Mouse (Mus musculus) MEL (cell line): ENCODE results near the gene Hoxb7. TPM values are rescaled to one million over a fixed set of nuclear protein-coding genes. Genes with fewer than 3 reads are reported as not detected.

Source experiments
- DNase-seq: peaks from one replicate; pipeline ENCODE4 v3.0.0; 2011; ENCODE audit warnings: low read depth, low spot score
- H3K27ac ChIP-seq: 2 replicates; pipeline ENCODE4 v1.5.1; 2012; ENCODE audit warnings: low read depth, mild to moderate bottlenecking, control low read depth, low read length, moderate library complexity; ENCODE audit not compliant: control insufficient read depth
- H3K27me3 ChIP-seq, 2 experiments: fragments of 150-350 bp in 1 of 2; sonication (generic) in 1 of 2; 2 replicates each; pipeline ENCODE4 v1.6.1; 2012; ENCODE audit warnings: low read length in 2 of 2, mild to moderate bottlenecking in 2 of 2, improper control_type of control experiment in 1 of 2, moderate library complexity in 1 of 2; ENCODE audit not compliant: insufficient read depth in 2 of 2, control insufficient read depth in 1 of 2
- H3K36me3 ChIP-seq, 2 experiments: 2 replicates each; pipeline ENCODE4 v1.6.1; 2012 to 2014; ENCODE audit warnings: low read length in 2 of 2, improper control_type of control experiment in 1 of 2, inconsistent platforms in 1 of 2, mild to moderate bottlenecking in 1 of 2; ENCODE audit not compliant: insufficient read depth in 2 of 2, control insufficient read depth in 1 of 2
- H3K4me1 ChIP-seq, 2 experiments: fragments of 150-350 bp in 1 of 2; sonication (generic) in 1 of 2; 2 replicates each; pipeline ENCODE4 v1.6.1; 2012; ENCODE audit warnings: low read length in 2 of 2, improper control_type of control experiment in 1 of 2, mild to moderate bottlenecking in 1 of 2; ENCODE audit not compliant: insufficient read depth in 2 of 2, control insufficient read depth in 1 of 2
- H3K4me3 ChIP-seq, 2 experiments: fragments of 150-350 bp in 1 of 2; sonication (generic) in 1 of 2; 2 replicates each; pipeline ENCODE4 v1.5.1; 2012; ENCODE audit warnings: low read depth in 2 of 2, low read length in 2 of 2, mild to moderate bottlenecking in 2 of 2, moderate library complexity in 2 of 2, control low read depth in 1 of 2, improper control_type of control experiment in 1 of 2; ENCODE audit not compliant: control insufficient read depth in 1 of 2, insufficient read depth in 1 of 2
- H3K79me2 ChIP-seq: 2 replicates; pipeline ENCODE4 v1.6.1; 2012; ENCODE audit warnings: mild to moderate bottlenecking, low read length, moderate library complexity; ENCODE audit not compliant: control insufficient read depth, poor library complexity, insufficient read depth
- H3K9ac ChIP-seq: 2 replicates; pipeline ENCODE4 v1.6.1; 2012; ENCODE audit warnings: low read depth, mild to moderate bottlenecking, control low read depth, low read length, moderate library complexity; ENCODE audit not compliant: control insufficient read depth, poor library complexity, severe bottlenecking
- H3K9me3 ChIP-seq: fragments of 150-350 bp; sonication (generic); replicated peaks from 2 replicates; pipeline ENCODE4 v1.6.1; 2012; ENCODE audit warnings: mild to moderate bottlenecking, low read length, improper control_type of control experiment, moderate library complexity; ENCODE audit not compliant: insufficient read depth
- BHLHE40 ChIP-seq: IDR thresholded peaks from 2 replicates; pipeline ENCODE4 v1.6.1; 2012; ENCODE audit warnings: low read depth, mild to moderate bottlenecking, inconsistent platforms, low read length, improper control_type of control experiment, borderline replicate concordance
- CHD2 ChIP-seq: IDR thresholded peaks from 2 replicates; pipeline ENCODE4 v1.6.1; 2011; ENCODE audit warnings: low read length, improper control_type of control experiment
- CTCF ChIP-seq, 3 experiments: IDR thresholded peaks in 2 of 3; conservative IDR thresholded peaks in 1 of 3; 2 replicates each; pipeline ENCODE4 v1.5.1; 2011 to 2012; ENCODE audit warnings: low read length in 3 of 3, low read depth in 2 of 3, mild to moderate bottlenecking in 2 of 3, improper control_type of control experiment in 1 of 3, inconsistent platforms in 1 of 3, mixed read lengths in 1 of 3, moderate library complexity in 1 of 3; ENCODE audit not compliant: control insufficient read depth in 1 of 3, insufficient read depth in 1 of 3, poor library complexity in 1 of 3, severe bottlenecking in 1 of 3
- E2F4 ChIP-seq: IDR thresholded peaks from 2 replicates; pipeline ENCODE4 v1.6.1; 2011; ENCODE audit warnings: low read depth, low read length, improper control_type of control experiment, borderline replicate concordance
- ELF1 ChIP-seq: IDR thresholded peaks from 2 replicates; pipeline ENCODE4 v1.6.1; 2014; ENCODE audit warnings: low read depth, mild to moderate bottlenecking, inconsistent platforms, low read length, improper control_type of control experiment, moderate library complexity
- ETS1 ChIP-seq: IDR thresholded peaks from 2 replicates; pipeline ENCODE4 v1.6.1; 2012; ENCODE audit warnings: low read depth, mild to moderate bottlenecking, inconsistent platforms, low read length, improper control_type of control experiment, moderate library complexity
- GATA1 ChIP-seq: IDR thresholded peaks from 2 replicates; pipeline ENCODE4 v1.6.1; 2011; ENCODE audit warnings: low read depth, low read length, improper control_type of control experiment
- KAT2A ChIP-seq: conservative IDR thresholded peaks from 2 replicates; pipeline ENCODE4 v1.6.1; 2012; ENCODE audit warnings: low read depth, low read length, improper control_type of control experiment, inconsistent platforms
- MYB ChIP-seq: IDR thresholded peaks from 2 replicates; pipeline ENCODE4 v1.6.1; 2011; ENCODE audit warnings: mild to moderate bottlenecking, low read depth, low read length, improper control_type of control experiment
- MYC ChIP-seq: IDR thresholded peaks from 2 replicates; pipeline ENCODE4 v1.6.1; 2011; ENCODE audit warnings: low read depth, mild to moderate bottlenecking, low read length, improper control_type of control experiment, moderate library complexity
- NRF1 ChIP-seq: IDR thresholded peaks from 2 replicates; pipeline ENCODE4 v1.6.1; 2014; ENCODE audit warnings: low read depth, mild to moderate bottlenecking, inconsistent platforms, low read length, improper control_type of control experiment, moderate library complexity; ENCODE audit not compliant: poor library complexity, insufficient read depth, severe bottlenecking
- POLR2A ChIP-seq, 2 experiments: IDR thresholded peaks; 2 replicates each; pipeline ENCODE4 v1.6.1; 2011 to 2012; ENCODE audit warnings: low read length in 2 of 2, mild to moderate bottlenecking in 2 of 2, control low read depth in 1 of 2, improper control_type of control experiment in 1 of 2, low read depth in 1 of 2, moderate library complexity in 1 of 2; ENCODE audit not compliant: control insufficient read depth in 1 of 2, insufficient read depth in 1 of 2, poor library complexity in 1 of 2
- SIN3A ChIP-seq: IDR thresholded peaks from 2 replicates; pipeline ENCODE4 v1.6.1; 2012; ENCODE audit warnings: low read length, improper control_type of control experiment, inconsistent platforms
- SMC3 ChIP-seq: IDR thresholded peaks from 2 replicates; pipeline ENCODE4 v1.6.1; 2011; ENCODE audit warnings: low read depth, low read length, improper control_type of control experiment
- TCF12 ChIP-seq: IDR thresholded peaks from 2 replicates; pipeline ENCODE4 v1.6.1; 2014; ENCODE audit warnings: low read depth, mild to moderate bottlenecking, inconsistent platforms, low read length, improper control_type of control experiment, moderate library complexity
- USF1 ChIP-seq: IDR thresholded peaks from 2 replicates; pipeline ENCODE4 v1.6.1; 2014; ENCODE audit warnings: low read depth, mild to moderate bottlenecking, inconsistent platforms, low read length, improper control_type of control experiment, moderate library complexity
- USF2 ChIP-seq, 2 experiments: IDR thresholded peaks; 2 replicates each; pipeline ENCODE4 v1.6.1; 2011 to 2012; ENCODE audit warnings: improper control_type of control experiment in 2 of 2, low read length in 2 of 2, borderline replicate concordance in 1 of 2, inconsistent platforms in 1 of 2, low read depth in 1 of 2, mild to moderate bottlenecking in 1 of 2; ENCODE audit not compliant: insufficient read depth in 1 of 2
- ZC3H11A ChIP-seq: IDR thresholded peaks from 2 replicates; pipeline ENCODE4 v1.6.1; 2012; ENCODE audit warnings: low read depth, mild to moderate bottlenecking, inconsistent platforms, low read length, improper control_type of control experiment
- ZKSCAN1 ChIP-seq: IDR thresholded peaks from 2 replicates; pipeline ENCODE4 v1.6.1; 2012; ENCODE audit warnings: low read depth, mild to moderate bottlenecking, inconsistent platforms, low read length, improper control_type of control experiment, moderate library complexity
- ZMIZ1 ChIP-seq: IDR thresholded peaks from 2 replicates; pipeline ENCODE4 v1.6.1; 2012; ENCODE audit warnings: low read depth, mild to moderate bottlenecking, inconsistent platforms, low read length, improper control_type of control experiment, moderate library complexity
- ZNF384 ChIP-seq: IDR thresholded peaks from 2 replicates; pipeline ENCODE4 v1.6.1; 2012; ENCODE audit warnings: low read depth, mild to moderate bottlenecking, inconsistent platforms, low read length, improper control_type of control experiment
- polyA plus RNA-seq, 2 experiments: library from polyadenylated mRNA; stranded (reverse) in 1 of 2; unstranded in 1 of 2; fragments of >175 nt in 1 of 2; fragments of >200 nt in 1 of 2; gene quantifications; 2 replicates each; pipeline versions ENCODE4 v1.2.1 to v1.2.4; 2012; ENCODE audit warnings: low replicate concordance in 2 of 2, low read depth in 1 of 2; ENCODE audit not compliant: insufficient read length in 2 of 2, insufficient read depth in 1 of 2, missing spikeins in 1 of 2
- total RNA-seq: library from RNA; depleted of rRNA; stranded (reverse); fragments of 300-350 nt; gene quantifications from 2 replicates; pipeline ENCODE4 v1.2.3, GENCODE M21; 2012

Hoxb7 gene
- total and polyA plus RNA-seq, 3 experiments = not detected

GRCm38 (mm10) chr11:96300354-96301063 is 14.1 kb downstream of the Hoxb7 start:
- Histone ChIP-seq H3K4me3 (no peak overlapping the region), H3K27me3 (peaks cover 12 to 13% of the 10 kb centered on the region in 2 experiments), H3K9ac (no peak overlapping the region), H3K27ac (no peak overlapping the region), H3K36me3 (no peaks in the 10 kb centered on the region), H3K4me1 (no peaks in the 10 kb centered on the region), H3K9me3 (no peaks in the 10 kb centered on the region), H3K79me2 (no peaks in the 10 kb centered on the region)
- TF ChIP-seq E2F4 (no peak), USF2 (IDR thresholded peaks at IDR 0.05; ENCODE audit: borderline replicate concordance in 1 of 2, insufficient read depth in 1 of 2, low read depth in 1 of 2, low read length in 2 of 2) (no peak), ZNF384 (no peak), BHLHE40 (no peak), MYB (no peak), ELF1 (no peak), ZMIZ1 (no peak), NRF1 (no peak), GATA1 (no peak), ZKSCAN1 (no peak), ZC3H11A (no peak), POLR2A (IDR thresholded peaks at IDR 0.05; ENCODE audit: control insufficient read depth in 1 of 2, insufficient read depth in 1 of 2, low read depth in 1 of 2, low read length in 2 of 2, poor library complexity in 1 of 2) (no peak), SIN3A (no peak), SMC3 (no peak), CTCF (IDR thresholded peaks at IDR 0.05 in 2 of 3, conservative IDR thresholded peaks at IDR 0.05 in 1 of 3; ENCODE audit: control insufficient read depth in 1 of 3, insufficient read depth in 1 of 3, low read depth in 2 of 3, low read length in 3 of 3, poor library complexity in 1 of 3, severe bottlenecking in 1 of 3) (no peak), TCF12 (no peak), KAT2A (no peak), MYC (no peak), USF1 (no peak), ETS1 (no peak)
- no peak for DNase-seq

- H3K36me3 ChIP-seq = no peaks in the 10 kb centered on the region
- no peak overlapping the region for H3K4me3 ChIP-seq
- H3K79me2 ChIP-seq = no peaks in the 10 kb centered on the region
- H3K9me3 ChIP-seq = no peaks in the 10 kb centered on the region
- no peak overlapping the region for H3K27ac ChIP-seq
- H3K4me1 ChIP-seq = no peaks in the 10 kb centered on the region
- H3K27me3 ChIP-seq = peaks cover 8 to 9% of the 10 kb centered on the region in 2 experiments
- TF ChIP-seq ZMIZ1 = no peak
- TF ChIP-seq MYB = no peak
- TF ChIP-seq POLR2A (IDR thresholded peaks at IDR 0.05; ENCODE audit: control insufficient read depth in 1 of 2, insufficient read depth in 1 of 2, low read depth in 1 of 2, low read length in 2 of 2, poor library complexity in 1 of 2) = no peak
- TF ChIP-seq ZNF384 = no peak
- no peak for TF ChIP-seq CHD2
- TF ChIP-seq MYC = no peak
- no peak overlapping the region for H3K9ac ChIP-seq
- DNase-seq = no peak
Measured at GRCm38 (mm10) chr11:96301064-96301431, 14.6 kb downstream of the Hoxb7 start.
